Mouse (Mus musculus) brain, adult 2 months (tissue): Measurements from ENCODE around the gene Mgat4e.

Source experiments
- DNase-seq: peaks from one replicate; pipeline ENCODE4 v3.0.0; 2011; ENCODE audit warnings: low read depth, low spot score

Mgat4e gene

GRCm38 (mm10) chr1:134513312-134513860 lies 36.1 kb downstream of the Mgat4e start:
- DNase-seq: no peak

GRCm38 (mm10) chr1:134512584-134512983 lies 36.9 kb downstream of the Mgat4e start:
- no peak for DNase-seq

- DNase-seq: no peak
Observed at GRCm38 (mm10) chr1:134512183-134512582, 37.3 kb downstream of the Mgat4e start.

- DNase-seq: no peak
Observed at GRCm38 (mm10) chr1:134510018-134510417, 39.5 kb downstream of the Mgat4e start.

GRCm38 (mm10) chr1:134506201-134506600 lies 43.3 kb downstream of the Mgat4e start:
- no peak for DNase-seq

- DNase-seq: no peak
Observed at GRCm38 (mm10) chr1:134500916-134501315, 48.6 kb downstream of the Mgat4e start.

- DNase-seq: no peak
Observed at GRCm38 (mm10) chr1:134495991-134496390, 53.5 kb downstream of the Mgat4e start.

GRCm38 (mm10) chr1:134495216-134495539 lies 54.3 kb downstream of the Mgat4e start:
- no peak for DNase-seq

- DNase-seq: peak; percentile 99
Observed at GRCm38 (mm10) chr1:134494428-134495215, 54.9 kb downstream of the Mgat4e start, which contains the start of gene Rabif. Gene Rabif, plus strand, starts transcription at chr1:134494648.

GRCm38 (mm10) chr1:134493956-134494355 lies 55.5 kb downstream of the Mgat4e start:
- no peak for DNase-seq

GRCm38 (mm10) chr1:134493496-134493895 lies 56.0 kb downstream of the Mgat4e start:
- DNase-seq: peak; percentile 12

- no peak for DNase-seq
Observed at GRCm38 (mm10) chr1:134492276-134492675, 57.2 kb downstream of the Mgat4e start.
